Mouse (Mus musculus) cerebellum, adult 2 months (tissue): ENCODE data around the gene Josd1.

Source experiments
- CTCF ChIP-seq: fragments of 200-500 bp; IDR thresholded peaks from 2 replicates; pipeline ENCODE4 v1.5.1; 2011; ENCODE audit warnings: low read depth, mild to moderate bottlenecking, control low read depth, low read length, moderate library complexity, borderline replicate concordance; ENCODE audit not compliant: insufficient read depth
- POLR2A ChIP-seq: fragments of 200-500 bp; IDR thresholded peaks from 2 replicates; pipeline ENCODE4 v1.6.1; 2011; ENCODE audit warnings: low read length, control low read depth, borderline replicate concordance; ENCODE audit not compliant: insufficient read depth

- no peak for TF ChIP-seq CTCF
- TF ChIP-seq POLR2A = no peak
Observed at GRCm38 (mm10) chr15:79694512-79694911, 6.8 kb upstream of the Josd1 start.
